Comparison of ENCODE assay signal across 19 mouse cellular contexts in genomic region chr1:80427425-80427824, GRCm38 (mm10). TPM values are rescaled to one million over a fixed set of nuclear protein-coding genes. Genes with fewer than 3 reads are reported as not detected.
DNase-seq lines count a peak whose midpoint lies in the region; ATAC-seq and TF ChIP-seq lines count a peak whose summit lies in the region.
"Had no signal": no experiment of that assay in that cellular context is flagged by ENCODE, and none has a peak within 500 bp of the region (broad histone marks: within the 10 kb centered on the region; RNA-seq: fewer than 3 reads in every experiment).

No protein-coding gene starts in this region.

- H3K4me2 ChIP-seq in liver, embryonic 15.5 days = no peak overlapping the region
- no peak overlapping the region for H3K4me2 ChIP-seq in liver, embryonic 12.5 days
- H3K4me2 ChIP-seq: heart, embryonic 13.5 days; hindbrain, embryonic 14.5 days had no signal

- intact Hi-C loops in gastrocnemius, adult 2 months (cut with DNase I) = no loop called here

- no peaks in the 10 kb centered on the region for H3K9me3 ChIP-seq in liver, embryonic 15.5 days (replicated peaks)
- H3K9me3 ChIP-seq in liver, embryonic 12.5 days (replicated peaks) = no peaks in the 10 kb centered on the region
- H3K9me3 ChIP-seq: heart, embryonic 13.5 days had no signal

- H3K36me3 ChIP-seq in liver, embryonic 15.5 days (replicated peaks) = no peaks in the 10 kb centered on the region
- H3K36me3 ChIP-seq in liver, embryonic 12.5 days = no peaks in the 10 kb centered on the region
- H3K36me3 ChIP-seq: heart, embryonic 13.5 days had no signal

- H3K4me1 ChIP-seq in liver, embryonic 15.5 days (replicated peaks) = no peaks in the 10 kb centered on the region
- H3K4me1 ChIP-seq in liver, embryonic 12.5 days = no peaks in the 10 kb centered on the region
- peaks cover 6% of the 10 kb centered on the region; the same call in 1 of the 2 replicates for H3K4me1 ChIP-seq in cerebellum, adult 2 months (ENCODE audit: control insufficient read depth, insufficient read depth, low read length)
- H3K4me1 ChIP-seq: heart, embryonic 13.5 days had no signal

- WGBS in liver, embryonic 15.5 days (ENCODE audit: insufficient replicate concordance) = 41% methylated on average over 1 of the region's 1 CpGs
- 51% methylated on average over 1 of the region's 1 CpGs for WGBS in liver, embryonic 12.5 days (ENCODE audit: insufficient replicate concordance)
- WGBS in cerebellum, adult 2 months = 9% methylated on average over 1 of the region's 1 CpGs

- 0 out of 2 replicates have a peak, but pooled peaks have one; percentile 44 for ATAC-seq in liver, embryonic 15.5 days (ENCODE audit: insufficient read depth)
- ATAC-seq in liver, embryonic 12.5 days = no peak
- ATAC-seq: activated CD4-positive, CD25-positive, alpha-beta regulatory T cell, adult 4 months had no signal

- TF ChIP-seq CTCF in cerebellum, adult 2 months (IDR thresholded peaks at IDR 0.05; ENCODE audit: borderline replicate concordance, insufficient read depth, low read depth, low read length) = no peak
- TF ChIP-seq CTCF in gastrocnemius, adult 2 months (IDR thresholded peaks at IDR 0.05) = no peak

- no peak for TF ChIP-seq POLR2A in cerebellum, adult 2 months (IDR thresholded peaks at IDR 0.05; ENCODE audit: borderline replicate concordance, insufficient read depth, low read length)

- no peak overlapping the region for H3K4me3 ChIP-seq in liver, embryonic 15.5 days (replicated peaks)
- no peak overlapping the region for H3K4me3 ChIP-seq in liver, embryonic 12.5 days
- H3K4me3 ChIP-seq in cerebellum, adult 2 months (replicated peaks; ENCODE audit: insufficient read depth, low read depth, low read length) = no peak overlapping the region
- no peak overlapping the region for H3K4me3 ChIP-seq in gastrocnemius, adult 2 months
- H3K4me3 ChIP-seq: erythroblast, embryonic 14.5 days; heart, embryonic 13.5 days; left cerebral cortex, adult 2 months had no signal

- DNase-seq in cerebellum, adult 2 months = peak; percentile 83 to 98
- peak; percentile 14 for DNase-seq in fat pad, adult 2 months (ENCODE audit: extremely low read depth, low read depth, low spot score)
- DNase-seq in telencephalon, adult 2 months (ENCODE audit: low read depth, low spot score) = peak; percentile 10
- no peak for DNase-seq in gastrocnemius, adult 2 months
- no peak for DNase-seq in MN1 (ENCODE audit: low spot score)
- DNase-seq: gastrocnemius, postnatal 36 days; kidney, adult 18-20 months; midbrain, embryonic 14.5 days; thymus, adult 2 months had no signal

- H3K9ac ChIP-seq in liver, embryonic 15.5 days = no peak overlapping the region
- no peak overlapping the region for H3K9ac ChIP-seq in liver, embryonic 12.5 days
- H3K9ac ChIP-seq: heart, embryonic 13.5 days; hindbrain, embryonic 14.5 days had no signal

- H3K27me3 ChIP-seq in liver, embryonic 15.5 days = no peaks in the 10 kb centered on the region
- no peaks in the 10 kb centered on the region for H3K27me3 ChIP-seq in liver, embryonic 12.5 days (replicated peaks)
- H3K27me3 ChIP-seq in cerebellum, adult 2 months (ENCODE audit: control insufficient read depth, insufficient read depth, low read length) = no peaks in the 10 kb centered on the region
- H3K27me3 ChIP-seq: heart, embryonic 13.5 days had no signal

- no peak overlapping the region; the same call in 1 of the 2 replicates for H3K27ac ChIP-seq in liver, embryonic 15.5 days (replicated peaks)
- no peak overlapping the region for H3K27ac ChIP-seq in liver, embryonic 12.5 days
- no peak overlapping the region; the same call in 1 of the 2 replicates for H3K27ac ChIP-seq in cerebellum, adult 2 months (ENCODE audit: insufficient read depth, low read length)
- no peak overlapping the region for H3K27ac ChIP-seq in gastrocnemius, adult 2 months
- H3K27ac ChIP-seq: heart, embryonic 13.5 days; hindbrain, embryonic 14.5 days; left cerebral cortex, adult 2 months had no signal

RNA-seq across cellular contexts. Expression of gene Gm45261, which starts 33.8 kb away (rescaled TPM):
- polyA plus RNA-seq in liver, embryonic 15.5 days (2015; fragmentation: Nextera tagmentation; extraction: Ambion mirVana) = not detected in 2 replicates
- polyA plus RNA-seq in liver, embryonic 12.5 days (2016; fragmentation: Nextera tagmentation; extraction: Ambion mirVana) = not detected in 2 replicates
- polyA plus RNA-seq in cerebellum, adult 2 months (2012; rRNA removed) = not detected in 2 replicates
- not detected for total RNA-seq in gastrocnemius, adult 2 months (2021)
- total RNA-seq: gastrocnemius, postnatal 36 days; left cerebral cortex, adult 2 months; liver, adult 2 months had no signal
- polyA plus RNA-seq: activated CD4-positive, CD25-positive, alpha-beta regulatory T cell, adult 4 months; cortical plate, adult 2 months; erythroblast, embryonic 14.5 days; heart, embryonic 13.5 days; hindbrain, embryonic 14.5 days; large intestine, adult 2 months; liver, adult 2 months; midbrain, embryonic 14.5 days; thymus, adult 2 months had no signal

Comparison
In these comparisons a context has a peak if more than half of its experiments do, and no peak if none do; other contexts are left out.
1. DNase-seq: peak in cerebellum, adult 2 months (2 of 2), fat pad, adult 2 months (single experiment) and telencephalon, adult 2 months (single experiment); none in gastrocnemius, adult 2 months (single experiment) and MN1 (single experiment).